Mouse (Mus musculus) lung, embryonic 14.5 days (tissue): ENCODE measurements at regions not wholly inside any gene's neighbourhood (a gene's known extent, or its start where the extent isn't known, plus 50 kb on each side); places are given as distances from the start of the nearest gene placed in this dataset.
"Not testable (repeated sequence)": the region's sequence is repeated elsewhere in the genome, so short reads cannot be mapped to it uniquely, and the experiment has no call there.

Experiments used
- ATAC-seq: fragments of 200-750 bp; cut with Nextera tagmentation; 2 replicates; pipeline ENCODE4 v1.8.0; 2017; ENCODE audit warnings: mild to moderate bottlenecking, moderate TSS enrichment, moderate library complexity; ENCODE audit not compliant: insufficient read depth
- DNase-seq: peaks from one replicate; pipeline ENCODE4 v3.0.0-alpha.2; 2015
- H3K27ac ChIP-seq: fragments of 300-500 bp; sonication (generic); 2 replicates; pipeline ENCODE4 v1.5.1; 2014; ENCODE audit warnings: low read depth, mild to moderate bottlenecking, moderate library complexity
- H3K27me3 ChIP-seq: fragments of 300-500 bp; sonication (generic); 2 replicates; pipeline ENCODE4 v1.6.1; 2014; ENCODE audit warnings: low read length, control low read depth; ENCODE audit not compliant: insufficient read depth
- H3K36me3 ChIP-seq: fragments of 300-500 bp; sonication (generic); 2 replicates; pipeline ENCODE4 v1.6.1; 2014; ENCODE audit warnings: control low read depth; ENCODE audit not compliant: insufficient read depth
- H3K4me1 ChIP-seq: fragments of 300-500 bp; sonication (generic); 2 replicates; pipeline ENCODE4 v1.6.1; 2014; ENCODE audit warnings: antibody characterized with exemption, control low read depth; ENCODE audit not compliant: insufficient read depth
- H3K4me2 ChIP-seq: fragments of 300-500 bp; sonication (generic); 2 replicates; pipeline ENCODE4 v1.6.1; 2014; ENCODE audit warnings: mild to moderate bottlenecking
- H3K4me3 ChIP-seq: fragments of 300-500 bp; sonication (generic); 2 replicates; pipeline ENCODE4 v1.5.1; 2014; ENCODE audit warnings: low read depth, low read length
- H3K9ac ChIP-seq: fragments of 300-500 bp; sonication (generic); 2 replicates; pipeline ENCODE4 v1.6.1; 2014
- H3K9me3 ChIP-seq: fragments of 300-500 bp; sonication (generic); 2 replicates; pipeline ENCODE4 v1.6.1; 2016; ENCODE audit warnings: low read depth, low read length, control low read depth
- CTCF ChIP-seq: IDR thresholded peaks from 2 replicates; pipeline ENCODE4 v1.5.1; 2016; ENCODE audit warnings: antibody characterized with exemption, low read depth
- WGBS: fragments of 180-500 bp; shearing (Covaris S2); extraction: QIAGEN DNeasy Blood & Tissue Kit; methylation state at CpG from one replicate; pipeline ENCODE4 v1.1.7; 2014; 5-methylcytosine and 5-hydroxymethylcytosine counted together

DNA sequence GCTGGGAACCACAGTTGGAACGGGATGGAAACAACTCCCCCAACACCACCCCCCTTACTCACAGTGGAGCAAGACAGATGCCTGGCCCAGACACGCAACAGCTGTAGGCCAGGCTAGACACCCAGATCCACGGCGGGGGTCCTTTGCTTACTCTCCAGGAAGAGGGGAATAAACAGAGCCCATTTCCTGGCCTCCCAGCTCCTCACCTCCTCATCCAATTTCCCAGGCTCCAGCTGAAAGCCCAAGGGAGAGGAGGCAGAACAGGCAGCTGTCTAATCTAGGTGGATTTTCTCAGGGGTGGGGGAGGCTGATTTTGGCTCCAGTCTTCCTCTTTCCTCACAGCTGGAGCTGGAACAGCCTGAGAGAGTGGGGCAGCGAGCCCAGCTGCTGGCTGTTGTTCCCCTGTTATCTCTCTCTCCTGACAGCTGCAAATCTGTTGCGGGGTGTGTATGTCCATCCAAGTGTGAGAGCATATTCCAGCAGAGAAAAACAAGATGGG lies 182.7 kb downstream of the Opa1 start:
- no peak overlapping the region for H3K4me3 ChIP-seq
- DNase-seq, result peak; percentile 93
- peak overlapping the region; percentile 16; the same call in 1 of the 2 replicates for H3K4me2 ChIP-seq
- H3K9me3 ChIP-seq, result no peaks in the 10 kb centered on the region
- TF ChIP-seq CTCF, result no peak
- H3K36me3 ChIP-seq, result no peaks in the 10 kb centered on the region
- no peaks in the 10 kb centered on the region for H3K27me3 ChIP-seq
- peak; percentile 95 for ATAC-seq
- H3K27ac ChIP-seq, result peak overlapping the region; percentile 82
- H3K9ac ChIP-seq, result no peak overlapping the region
- WGBS, result 9% methylated on average over 6 of the region's 6 CpGs
- H3K4me1 ChIP-seq, result peaks cover 40% of the 10 kb centered on the region

DNA sequence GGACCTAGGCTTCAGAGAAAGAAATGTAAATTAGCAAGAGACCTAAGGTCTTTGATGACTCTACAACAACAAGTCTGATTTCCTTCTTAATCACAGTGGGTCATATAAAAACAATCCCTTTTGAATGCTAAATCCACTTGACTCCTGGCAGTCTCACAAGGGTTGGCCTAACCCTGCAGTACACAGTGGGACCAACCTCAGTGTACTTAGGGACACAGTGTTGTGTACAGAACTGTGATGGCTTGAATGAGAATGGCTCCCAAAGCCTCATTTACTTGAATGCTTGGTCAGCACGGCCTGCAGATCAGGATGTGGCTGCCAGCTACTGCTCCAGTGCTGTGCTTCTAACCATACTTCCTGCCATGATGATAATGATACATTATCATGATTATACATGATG lies 185.2 kb downstream of the Opa1 start:
- no peak overlapping the region for H3K4me2 ChIP-seq
- WGBS, result 83% methylated on average over 1 of the region's 1 CpGs
- H3K9me3 ChIP-seq, result no peaks in the 10 kb centered on the region
- peaks cover 24% of the 10 kb centered on the region for H3K4me1 ChIP-seq
- ATAC-seq, result no peak
- TF ChIP-seq CTCF, result no peak
- H3K27ac ChIP-seq, result no peak overlapping the region
- no peaks in the 10 kb centered on the region for H3K27me3 ChIP-seq
- H3K36me3 ChIP-seq, result no peaks in the 10 kb centered on the region
- H3K9ac ChIP-seq, result no peak overlapping the region
- no peak for DNase-seq
- H3K4me3 ChIP-seq, result no peak overlapping the region

DNA sequence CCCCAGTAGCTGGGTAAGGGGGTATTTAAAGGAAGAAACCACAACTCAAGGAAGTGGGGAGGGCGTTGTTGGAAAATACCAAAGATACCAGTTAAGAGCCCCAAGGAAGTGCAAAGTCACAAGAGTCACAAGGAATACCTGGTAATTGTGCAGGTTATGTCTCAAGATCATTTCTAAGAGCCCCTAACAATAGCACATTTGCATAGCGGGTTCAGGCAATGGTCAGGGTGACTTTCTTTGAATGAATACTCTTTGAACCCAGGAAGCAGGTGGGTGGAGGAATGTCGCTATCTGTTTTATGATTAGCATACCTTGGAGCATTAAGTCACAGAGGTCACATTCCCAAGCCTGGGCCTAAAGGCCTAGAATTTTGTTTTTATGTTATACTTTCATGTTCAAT lies 186.7 kb downstream of the Opa1 start:
- H3K4me3 ChIP-seq, H3K27me3 ChIP-seq, H3K9ac ChIP-seq, H3K4me2 ChIP-seq, H3K9me3 ChIP-seq, H3K27ac ChIP-seq, ATAC-seq, H3K36me3 ChIP-seq, DNase-seq: not testable (repeated sequence)
- 92% methylated on average over 3 of the region's 3 CpGs for WGBS
- H3K4me1 ChIP-seq, result peaks cover 14% of the 10 kb centered on the region

DNA sequence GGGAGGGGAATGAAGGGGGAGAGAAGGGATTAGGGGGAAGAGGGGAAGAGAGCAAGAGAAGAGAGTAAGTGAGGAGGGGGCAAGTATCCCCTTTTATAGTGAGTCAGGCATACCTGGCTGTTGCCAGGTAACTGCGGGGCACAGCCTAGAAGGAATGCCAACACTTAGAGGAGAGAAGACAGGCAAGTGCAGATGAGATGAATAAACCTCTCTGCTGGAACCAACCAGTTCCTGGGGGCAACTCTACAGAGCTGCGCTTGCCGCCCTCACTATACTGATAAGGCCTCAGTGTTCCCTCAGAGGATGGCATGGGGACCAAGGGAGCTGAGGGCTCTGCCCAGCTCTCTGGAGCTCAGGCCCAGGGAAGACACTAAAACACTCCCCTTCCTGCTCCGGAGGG lies 192.2 kb downstream of the Opa1 start:
- no peak for DNase-seq
- no peak overlapping the region for H3K4me3 ChIP-seq
- no peaks in the 10 kb centered on the region for H3K36me3 ChIP-seq
- no peaks in the 10 kb centered on the region for H3K27me3 ChIP-seq
- no peak for TF ChIP-seq CTCF
- peak; percentile 25; the same call in 1 of the 2 replicates for ATAC-seq
- H3K9ac ChIP-seq, result no peak overlapping the region; the same call in 1 of the 2 replicates
- 34% methylated on average over 4 of the region's 4 CpGs for WGBS
- peaks cover 13% of the 10 kb centered on the region for H3K4me1 ChIP-seq
- H3K27ac ChIP-seq, result peak overlapping the region; percentile 70
- no peak overlapping the region for H3K4me2 ChIP-seq
- no peaks in the 10 kb centered on the region for H3K9me3 ChIP-seq

DNA sequence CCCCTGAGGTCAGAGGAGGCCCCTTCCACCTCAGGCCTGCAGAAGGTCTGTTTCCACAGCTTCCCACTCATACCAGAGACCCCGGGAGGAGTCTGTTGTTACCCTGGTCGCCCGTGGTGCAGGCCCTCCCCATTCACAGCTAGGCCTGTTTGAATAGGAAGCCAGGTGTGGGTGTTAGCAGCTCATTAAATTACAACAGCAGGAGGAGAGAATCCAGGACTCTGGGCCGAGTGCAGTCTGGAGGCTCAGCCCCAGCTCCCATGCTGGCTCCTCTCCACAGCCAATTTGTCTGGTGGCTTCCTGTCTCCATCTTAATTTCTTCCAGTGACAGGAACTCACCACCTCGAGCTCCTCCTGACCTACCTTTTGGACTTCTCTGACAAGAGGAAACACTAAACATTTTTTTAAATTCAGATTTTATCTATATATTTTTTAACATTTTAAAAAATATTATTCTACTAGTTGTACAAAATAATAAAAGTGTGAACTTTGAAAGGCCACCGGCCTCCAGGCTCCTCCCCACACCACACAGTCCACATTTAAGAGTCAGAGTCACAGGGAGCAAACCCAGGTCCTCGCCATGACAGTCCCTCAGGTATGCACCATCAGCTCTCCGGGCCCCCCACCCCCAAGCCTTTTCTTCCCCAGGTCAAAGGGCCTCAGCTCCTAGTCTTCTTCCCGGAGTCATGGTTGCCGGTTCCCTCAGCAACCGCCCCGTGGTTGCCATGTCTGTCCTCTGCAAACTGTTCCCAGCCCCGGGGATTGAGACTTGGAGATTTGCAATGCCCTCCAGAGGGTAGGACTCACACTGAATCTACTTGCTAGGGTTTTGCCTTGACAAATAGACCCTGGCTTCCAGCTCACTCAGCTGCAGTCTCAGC lies 192.8 kb downstream of the Opa1 start:
- no peaks in the 10 kb centered on the region for H3K9me3 ChIP-seq
- no peaks in the 10 kb centered on the region for H3K36me3 ChIP-seq
- H3K4me3 ChIP-seq, result no peak overlapping the region
- H3K4me2 ChIP-seq, result no peak overlapping the region
- WGBS, result 38% methylated on average over 13 of the region's 13 CpGs
- DNase-seq, result no peak
- H3K9ac ChIP-seq, result no peak overlapping the region; the same call in 1 of the 2 replicates
- peaks cover 13% of the 10 kb centered on the region for H3K4me1 ChIP-seq
- peak; percentile 15; the same call in 1 of the 2 replicates for ATAC-seq
- peak overlapping the region; percentile 70 for H3K27ac ChIP-seq
- no peak for TF ChIP-seq CTCF
- H3K27me3 ChIP-seq, result no peaks in the 10 kb centered on the region

DNA sequence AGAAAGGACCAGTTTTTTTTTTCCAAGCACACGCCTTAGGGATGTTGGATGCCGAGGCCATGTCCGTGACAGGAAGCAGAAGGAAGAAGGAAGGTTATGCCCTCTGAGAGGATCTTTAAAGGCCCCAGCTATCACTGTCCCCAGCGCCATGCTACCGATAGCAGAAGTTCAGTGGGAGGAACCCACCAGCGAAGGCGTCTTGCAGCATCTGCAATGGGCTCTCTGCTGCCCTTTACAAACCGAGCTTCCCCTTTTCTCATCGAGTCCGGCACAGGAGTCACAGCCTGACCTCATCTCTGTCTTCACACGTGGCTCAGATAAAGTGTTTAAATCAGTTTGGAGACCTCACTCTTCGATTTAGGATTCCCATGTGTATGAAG lies 193.5 kb downstream of the Opa1 start:
- Histone ChIP-seq H3K9me3 (no peaks in the 10 kb centered on the region), H3K4me3 (no peak overlapping the region), H3K4me2 (no peak overlapping the region), H3K9ac (no peak overlapping the region), H3K36me3 (no peaks in the 10 kb centered on the region), H3K4me1 (peaks cover 13% of the 10 kb centered on the region), H3K27ac (no peak overlapping the region), H3K27me3 (no peaks in the 10 kb centered on the region)
- TF ChIP-seq CTCF, result no peak
- DNase-seq, result no peak
- ATAC-seq, result no peak
- WGBS, result 52% methylated on average over 12 of the region's 12 CpGs

DNA sequence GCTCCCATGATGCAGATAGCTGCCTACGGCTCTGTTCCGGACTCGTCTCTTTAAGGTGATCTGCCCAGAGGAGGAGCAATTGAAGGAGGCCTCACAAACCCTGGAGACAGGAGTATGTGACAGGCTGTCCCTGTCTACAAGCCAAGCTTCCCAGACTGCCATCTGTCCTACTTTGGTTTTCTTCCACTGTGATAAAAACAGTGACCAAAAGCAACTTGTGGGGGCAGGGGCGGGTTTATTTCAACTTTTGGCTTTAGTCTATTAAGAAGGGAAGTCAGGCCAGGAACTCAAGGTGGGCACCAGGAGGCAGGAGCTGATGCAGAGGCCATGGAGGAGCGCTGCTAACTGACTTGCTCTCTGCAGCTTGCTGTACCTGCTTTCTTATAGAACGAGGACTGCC lies 193.9 kb downstream of the Opa1 start:
- H3K27ac ChIP-seq, result no peak overlapping the region
- 78% methylated on average over 6 of the region's 6 CpGs for WGBS
- no peak for DNase-seq

More for the DNA sequence above, 193.9 kb downstream of the Opa1 start:
- no peaks in the 10 kb centered on the region for H3K27me3 ChIP-seq
- H3K36me3 ChIP-seq, result no peaks in the 10 kb centered on the region
- H3K9ac ChIP-seq, result no peak overlapping the region
- H3K4me2 ChIP-seq, result no peak overlapping the region
- TF ChIP-seq CTCF, result no peak
- no peak for ATAC-seq
- no peaks in the 10 kb centered on the region for H3K9me3 ChIP-seq
- H3K4me3 ChIP-seq, result no peak overlapping the region
- H3K4me1 ChIP-seq, result peaks cover 13% of the 10 kb centered on the region
